Mouse (Mus musculus) liver, embryonic 14.5 days (tissue): ENCODE measurements around the gene Atg4a-ps. TPM values are rescaled to one million over a fixed set of nuclear protein-coding genes. Genes with fewer than 3 reads are reported as not detected.

Experiments used
- ATAC-seq: fragments of 200-750 bp; cut with Nextera tagmentation; 2 replicates; pipeline ENCODE4 v1.8.0; 2017; ENCODE audit warnings: moderate number of reproducible peaks, mild to moderate bottlenecking, moderate library complexity; ENCODE audit not compliant: insufficient read depth
- DNase-seq, 3 experiments: peaks; one replicate each; pipeline ENCODE4 v3.0.0-alpha.2; 2012 to 2013; ENCODE audit warnings: low read depth in 3 of 3, low spot score in 3 of 3
- H3K27ac ChIP-seq: fragments of 300-500 bp; sonication (generic); 2 replicates; pipeline ENCODE4 v1.5.1; 2014; ENCODE audit warnings: moderate library complexity, mild to moderate bottlenecking, control low read depth, inconsistent platforms
- H3K27me3 ChIP-seq: fragments of 300-500 bp; sonication (generic); 2 replicates; pipeline ENCODE4 v1.6.1; 2014; ENCODE audit warnings: mild to moderate bottlenecking, low read length, moderate library complexity; ENCODE audit not compliant: control insufficient read depth, insufficient read depth
- H3K36me3 ChIP-seq: fragments of 300-500 bp; sonication (generic); replicated peaks from 2 replicates; pipeline ENCODE4 v1.6.1; 2014; ENCODE audit warnings: low read depth; ENCODE audit not compliant: control insufficient read depth, insufficient read depth
- H3K4me1 ChIP-seq, 2 experiments: fragments of 200-500 bp in 1 of 2; fragments of 300-500 bp in 1 of 2; sonication (generic) in 1 of 2; replicated peaks; 2 replicates each; pipeline ENCODE4 v1.6.1; 2012 to 2014; ENCODE audit warnings: antibody characterized with exemption in 1 of 2, inconsistent platforms in 1 of 2, low read length in 1 of 2; ENCODE audit not compliant: control insufficient read depth in 2 of 2, insufficient read depth in 2 of 2
- H3K4me2 ChIP-seq: fragments of 300-500 bp; sonication (generic); 2 replicates; pipeline ENCODE4 v1.6.1; 2014; ENCODE audit warnings: low read depth, mild to moderate bottlenecking, control low read depth, moderate library complexity
- H3K4me3 ChIP-seq, 2 experiments: fragments of 200-500 bp in 1 of 2; fragments of 300-500 bp in 1 of 2; sonication (generic) in 1 of 2; 2 replicates each; pipeline ENCODE4 v1.5.1; 2012 to 2014; ENCODE audit warnings: low read depth in 2 of 2, low read length in 2 of 2, mild to moderate bottlenecking in 2 of 2, control low read depth in 1 of 2, inconsistent platforms in 1 of 2, moderate library complexity in 1 of 2; ENCODE audit not compliant: insufficient read depth in 1 of 2
- H3K9ac ChIP-seq: fragments of 300-500 bp; sonication (generic); replicated peaks from 2 replicates; pipeline ENCODE4 v1.6.1; 2014; ENCODE audit warnings: mild to moderate bottlenecking, control low read depth, moderate library complexity
- H3K9me3 ChIP-seq: fragments of 300-500 bp; sonication (generic); 2 replicates; pipeline ENCODE4 v1.6.1; 2016; ENCODE audit warnings: low read length, mixed read lengths; ENCODE audit not compliant: control insufficient read depth
- CTCF ChIP-seq: IDR thresholded peaks from 2 replicates; pipeline ENCODE4 v1.5.1; 2016; ENCODE audit warnings: antibody characterized with exemption, low read depth, control low read depth
- EP300 ChIP-seq: IDR thresholded peaks from 2 replicates; pipeline ENCODE4 v1.6.1; 2016; ENCODE audit warnings: antibody characterized with exemption, low read depth
- WGBS: fragments of 180-500 bp; shearing (Covaris S2); extraction: QIAGEN DNeasy Blood & Tissue Kit; methylation state at CpG from one replicate; pipeline ENCODE4 v1.1.7; 2014; ENCODE audit not compliant: insufficient replicate concordance; 5-methylcytosine and 5-hydroxymethylcytosine counted together
- microRNA-seq: library from miRNA; unstranded; fragments of <30 nt; microRNA quantifications from one replicate; pipeline ENCODE4, GENCODE M21; 2016
- polyA plus RNA-seq, 2 experiments: library from polyadenylated mRNA; depleted of rRNA in 1 of 2; stranded (reverse) in 1 of 2; unstranded in 1 of 2; fragments of >200 nt; fragmentation: Nextera tagmentation in 1 of 2; extraction: Ambion mirVana in 1 of 2; gene quantifications; 2 replicates each; pipeline versions ENCODE4 v1.2.1 to v1.2.3; 2012 to 2014

Atg4a-ps gene
- polyA plus RNA-seq, 2 experiments: 0.10 to 0.23 TPM

- no peak for DNase-seq
- H3K27ac ChIP-seq: no peak overlapping the region
- TF ChIP-seq CTCF (no peak), EP300 (no peak)
- WGBS: 57% methylated on average over 4 of the region's 4 CpGs
- no peaks in the 10 kb centered on the region for H3K9me3 ChIP-seq
- H3K36me3 ChIP-seq: no peaks in the 10 kb centered on the region
- H3K9ac ChIP-seq: no peak overlapping the region
- no peak overlapping the region for H3K4me3 ChIP-seq
- H3K4me1 ChIP-seq: no peaks in the 10 kb centered on the region
- no peaks in the 10 kb centered on the region for H3K27me3 ChIP-seq
- no peak for ATAC-seq
- H3K4me2 ChIP-seq: no peak overlapping the region
Observed at GRCm38 (mm10) chr3:103597586-103597985, 48.3 kb downstream of the Atg4a-ps start.

- TF ChIP-seq CTCF (no peak), EP300 (no peak)
- H3K4me1 ChIP-seq: no peaks in the 10 kb centered on the region
- H3K4me2 ChIP-seq: no peak overlapping the region
- no peak overlapping the region for H3K4me3 ChIP-seq
- H3K27ac ChIP-seq: no peak overlapping the region
- no peaks in the 10 kb centered on the region for H3K36me3 ChIP-seq
- H3K9ac ChIP-seq: no peak overlapping the region
- H3K9me3 ChIP-seq: no peaks in the 10 kb centered on the region
- ATAC-seq (no peak), DNase-seq (no peak)
- 57% methylated on average over 7 of the region's 7 CpGs for WGBS
- H3K27me3 ChIP-seq: no peaks in the 10 kb centered on the region
Observed at GRCm38 (mm10) chr3:103595271-103595810, 50.5 kb downstream of the Atg4a-ps start.

Small RNA genes within 50 kb of the gene (microRNA-seq; reads per million reads assigned to microRNA genes)
- gene Gm25325: not detected

Other genes starting within 250 kb of the Atg4a-ps start
- 0.01 and 0.02 TPM in 2 replicates for gene Syt6, start 70.8 kb downstream of the Atg4a-ps start, polyA plus RNA-seq (2012; rRNA removed)
- gene Syt6, start 70.8 kb downstream of the Atg4a-ps start, polyA plus RNA-seq (2014; fragmentation: Nextera tagmentation; extraction: Ambion mirVana): not detected in 2 replicates
- gene Olfml3, start 91.9 kb upstream of the Atg4a-ps start, polyA plus RNA-seq (2012; rRNA removed): 1.2 and 1.3 TPM in 2 replicates
- 1.7 and 2.0 TPM in 2 replicates for gene Olfml3, start 91.9 kb upstream of the Atg4a-ps start, polyA plus RNA-seq (2014; fragmentation: Nextera tagmentation; extraction: Ambion mirVana)
- not detected in 2 replicates for gene Gm10964, start 93.3 kb upstream of the Atg4a-ps start, polyA plus RNA-seq (2012; rRNA removed)
- not detected in 2 replicates for gene Gm10964, start 93.3 kb upstream of the Atg4a-ps start, polyA plus RNA-seq (2014; fragmentation: Nextera tagmentation; extraction: Ambion mirVana)
- 22.4 and 22.7 TPM in 2 replicates for gene Hipk1, start 145.5 kb upstream of the Atg4a-ps start, polyA plus RNA-seq (2012; rRNA removed)
- gene Hipk1, start 145.5 kb upstream of the Atg4a-ps start, polyA plus RNA-seq (2014; fragmentation: Nextera tagmentation; extraction: Ambion mirVana): 17.1 and 18.9 TPM in 2 replicates
- gene Dclre1b, start 163.4 kb upstream of the Atg4a-ps start, polyA plus RNA-seq (2012; rRNA removed): 9.7 and 11.5 TPM in 2 replicates
- 24.9 and 27.4 TPM in 2 replicates for gene Dclre1b, start 163.4 kb upstream of the Atg4a-ps start, polyA plus RNA-seq (2014; fragmentation: Nextera tagmentation; extraction: Ambion mirVana)
- gene Ap4b1, start 163.5 kb upstream of the Atg4a-ps start, polyA plus RNA-seq (2012; rRNA removed): 11.0 and 11.4 TPM in 2 replicates
- 12.8 and 15.3 TPM in 2 replicates for gene Ap4b1, start 163.5 kb upstream of the Atg4a-ps start, polyA plus RNA-seq (2014; fragmentation: Nextera tagmentation; extraction: Ambion mirVana)
- 0.48 and 1.6 TPM in 2 replicates for gene Gm43064, start 163.5 kb upstream of the Atg4a-ps start, polyA plus RNA-seq (2012; rRNA removed)
- 0.10 and 0.34 TPM in 2 replicates for gene Gm43064, start 163.5 kb upstream of the Atg4a-ps start, polyA plus RNA-seq (2014; fragmentation: Nextera tagmentation; extraction: Ambion mirVana)
- 2.0 and 3.2 TPM in 2 replicates for gene Bcl2l15, start 186.5 kb upstream of the Atg4a-ps start, polyA plus RNA-seq (2012; rRNA removed)
- gene Bcl2l15, start 186.5 kb upstream of the Atg4a-ps start, polyA plus RNA-seq (2014; fragmentation: Nextera tagmentation; extraction: Ambion mirVana): 1.5 and 1.7 TPM in 2 replicates
- 0.77 and 1.5 TPM in 2 replicates for gene Ptpn22, start 213.7 kb upstream of the Atg4a-ps start, polyA plus RNA-seq (2012; rRNA removed)
- 1.3 and 1.4 TPM in 2 replicates for gene Ptpn22, start 213.7 kb upstream of the Atg4a-ps start, polyA plus RNA-seq (2014; fragmentation: Nextera tagmentation; extraction: Ambion mirVana)